Mouse (Mus musculus): ENCODE measurements around the gene Insl3.

DNA sequence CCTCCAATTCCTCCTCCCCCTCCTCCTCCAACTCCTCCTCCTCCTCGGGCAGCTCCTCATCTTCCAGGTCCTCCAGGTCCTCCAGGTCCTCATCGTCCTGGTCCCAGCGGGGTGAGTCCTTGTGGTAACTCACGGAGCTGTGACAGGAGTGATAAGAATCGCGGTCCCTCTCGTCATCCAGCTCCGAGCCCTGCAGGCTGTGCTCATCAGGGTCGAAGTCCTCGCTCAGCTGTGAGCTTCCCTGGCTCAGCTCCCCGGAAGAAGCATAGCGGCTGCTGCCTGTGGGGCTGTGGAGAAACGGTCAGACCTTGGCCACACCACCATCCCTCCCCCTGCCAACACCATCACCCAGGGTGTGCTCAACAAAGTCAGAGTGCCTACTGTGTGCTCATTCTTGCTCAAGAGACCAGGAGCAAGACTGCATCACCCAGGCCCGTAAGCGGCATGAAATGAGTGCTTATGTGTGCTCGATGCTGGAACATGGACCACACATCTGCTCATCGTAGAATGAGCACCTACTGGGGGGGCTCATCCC is 30.4 kb upstream of the Insl3 start:
- TF ChIP-seq KAT2A (conservative IDR thresholded peaks at IDR 0.05; ENCODE audit: low read depth, low read length) (no peak), MAX (IDR thresholded peaks at IDR 0.05; ENCODE audit: low read length) (no peak), POLR2A (IDR thresholded peaks at IDR 0.05; ENCODE audit: control insufficient read depth in 1 of 2, insufficient read depth in 1 of 2, low read depth in 1 of 2, low read length in 2 of 2, poor library complexity in 1 of 2) (no peak), SIN3A (IDR thresholded peaks at IDR 0.05; ENCODE audit: low read length) (no peak), TAL1 (IDR thresholded peaks at IDR 0.05; ENCODE audit: low read length) (no peak), BHLHE40 (IDR thresholded peaks at IDR 0.05; ENCODE audit: borderline replicate concordance, low read depth, low read length) (no peak), CHD1 (IDR thresholded peaks at IDR 0.05; ENCODE audit: low read depth, low read length) (no peak), USF2 (IDR thresholded peaks at IDR 0.05; ENCODE audit: borderline replicate concordance in 1 of 2, insufficient read depth in 1 of 2, low read depth in 1 of 2, low read length in 2 of 2) (no peak), EP300 (IDR thresholded peaks at IDR 0.05; ENCODE audit: low read depth in 1 of 2, low read length in 2 of 2) (no peak), CTCF (IDR thresholded peaks at IDR 0.05 in 2 of 3, conservative IDR thresholded peaks at IDR 0.05 in 1 of 3; ENCODE audit: control insufficient read depth in 1 of 3, insufficient read depth in 1 of 3, low read depth in 2 of 3, low read length in 3 of 3, poor library complexity in 1 of 3, severe bottlenecking in 1 of 3) (no peak)
